Mouse (Mus musculus) bone marrow macrophage, adult 2 months (primary cell): ENCODE data around the gene Rnf115.

ENCODE experiments used
- CTCF ChIP-seq: IDR thresholded peaks from 2 replicates; pipeline ENCODE4 v1.5.1; 2012; ENCODE audit warnings: low read depth, mild to moderate bottlenecking, low read length, moderate library complexity
- POLR2A ChIP-seq: IDR thresholded peaks from 2 replicates; pipeline ENCODE4 v1.6.1; 2012; ENCODE audit warnings: mild to moderate bottlenecking, low read depth, low read length, borderline replicate concordance

DNA sequence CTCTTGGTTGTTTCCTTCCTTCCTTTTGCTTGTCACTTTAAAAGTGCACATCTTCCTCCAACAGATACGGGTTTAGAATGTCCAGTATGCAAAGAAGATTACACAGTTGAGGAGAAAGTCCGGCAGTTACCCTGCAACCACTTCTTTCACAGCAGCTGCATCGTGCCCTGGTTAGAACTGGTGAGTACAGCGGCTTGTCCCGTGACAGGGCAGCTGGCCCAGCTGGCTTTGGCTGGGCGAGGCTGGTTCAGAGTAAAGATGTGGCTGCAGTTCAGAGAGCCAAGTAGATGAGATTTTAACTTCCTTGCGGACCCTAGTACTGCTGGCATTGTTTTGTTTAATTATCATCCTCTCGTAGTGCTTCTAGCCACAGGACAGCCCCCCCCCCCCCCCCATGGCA lies 61.0 kb downstream of the Rnf115 start:
- TF ChIP-seq CTCF = no peak
- TF ChIP-seq POLR2A = no peak
